ENCODE assay signal across 10 mouse cellular contexts in genomic region chr16:30310647-30311046, GRCm38 (mm10). TPM values are rescaled to one million over a fixed set of nuclear protein-coding genes. Genes with fewer than 3 reads are reported as not detected.
DNase-seq lines count a peak whose midpoint lies in the region; ATAC-seq and TF ChIP-seq lines count a peak whose summit lies in the region.
"Had no signal": no experiment of that assay in that cellular context is flagged by ENCODE, and none has a peak within 500 bp of the region (broad histone marks: within the 10 kb centered on the region; RNA-seq: fewer than 3 reads in every experiment).

Gene Gp5 (minus strand): TSS chr16:30310779.

- no peak for DNase-seq in lung, adult 2 months
- DNase-seq in lung, postnatal 25 days (ENCODE audit: low spot score) = no peak
- no peak for DNase-seq in layer of hippocampus, postnatal 14 days (ENCODE audit: low spot score in 2 of 2)
- DNase-seq in cerebellum, postnatal 25 days = no peak
- DNase-seq: kidney, adult 2 months; right cerebral cortex, postnatal 25 days had no signal

- no peak for ATAC-seq in embryonic facial prominence, embryonic 12.5 days (ENCODE audit: insufficient number of reproducible peaks, insufficient read depth, low FRiP score, low TSS enrichment)
- ATAC-seq in intestine, embryonic 16.5 days = no peak
- ATAC-seq in neural tube, embryonic 14.5 days (ENCODE audit: low read depth) = no peak
- ATAC-seq in erythroid progenitor cell, adult 5-6 weeks (replicated peaks; ENCODE audit: low FRiP score, poor library complexity, severe bottlenecking) = no peak

- no peaks in the 10 kb centered on the region for H3K9me3 ChIP-seq in embryonic facial prominence, embryonic 12.5 days
- H3K9me3 ChIP-seq in intestine, embryonic 16.5 days (ENCODE audit: control insufficient read depth, low read length) = no peaks in the 10 kb centered on the region
- no peaks in the 10 kb centered on the region for H3K9me3 ChIP-seq in neural tube, embryonic 14.5 days (ENCODE audit: control insufficient read depth, low read length)

- H3K27ac ChIP-seq in embryonic facial prominence, embryonic 12.5 days = no peak within 1 kb of the TSS
- H3K27ac ChIP-seq in intestine, embryonic 16.5 days (ENCODE audit: low read length) = no peak within 1 kb of the TSS
- H3K27ac ChIP-seq in neural tube, embryonic 14.5 days (ENCODE audit: low read depth, low read length) = no peak within 1 kb of the TSS

- 0 out of 2 replicates have a peak within 1 kb of the TSS, but pooled peaks have one; percentile 19 for H3K9ac ChIP-seq in embryonic facial prominence, embryonic 12.5 days
- peak within 1 kb of the TSS; percentile 71 for H3K9ac ChIP-seq in intestine, embryonic 16.5 days (ENCODE audit: low read depth, low read length)
- H3K9ac ChIP-seq in neural tube, embryonic 14.5 days (replicated peaks; ENCODE audit: low read depth, low read length) = no peak within 1 kb of the TSS

- peak within 1 kb of the TSS; percentile 100 for H3K4me2 ChIP-seq in embryonic facial prominence, embryonic 12.5 days (replicated peaks)
- peak within 1 kb of the TSS; percentile 99 for H3K4me2 ChIP-seq in intestine, embryonic 16.5 days (ENCODE audit: low read depth, low read length)
- peak within 1 kb of the TSS; percentile 93 for H3K4me2 ChIP-seq in neural tube, embryonic 14.5 days (ENCODE audit: low read depth, low read length)

- TF ChIP-seq CTCF in lung, adult 2 months (IDR thresholded peaks at IDR 0.05; ENCODE audit: insufficient read depth, low read length) = no peak

- peaks cover 55% of the 10 kb centered on the region for H3K27me3 ChIP-seq in embryonic facial prominence, embryonic 12.5 days
- H3K27me3 ChIP-seq in intestine, embryonic 16.5 days (replicated peaks; ENCODE audit: control insufficient read depth, insufficient read depth, low read length) = peaks cover 25% of the 10 kb centered on the region; the same call in 1 of the 2 replicates
- H3K27me3 ChIP-seq in neural tube, embryonic 14.5 days (ENCODE audit: control insufficient read depth, insufficient read depth, low read length) = peaks cover 22% of the 10 kb centered on the region

- peak within 1 kb of the TSS; percentile 16 for H3K4me3 ChIP-seq in lung, adult 2 months (replicated peaks; ENCODE audit: extremely low read depth, low read depth, low read length)
- peak within 1 kb of the TSS; percentile 59 for H3K4me3 ChIP-seq in embryonic facial prominence, embryonic 12.5 days
- H3K4me3 ChIP-seq in intestine, embryonic 16.5 days (ENCODE audit: low read length) = peak within 1 kb of the TSS; percentile 64
- peak within 1 kb of the TSS; percentile 46; the same call in 1 of the 2 replicates for H3K4me3 ChIP-seq in neural tube, embryonic 14.5 days (ENCODE audit: low read depth, low read length)

- peaks cover 10% of the 10 kb centered on the region for H3K4me1 ChIP-seq in lung, adult 2 months (ENCODE audit: control insufficient read depth, insufficient read depth, low read length)
- H3K4me1 ChIP-seq in embryonic facial prominence, embryonic 12.5 days = peaks cover 15% of the 10 kb centered on the region
- peaks cover 14% of the 10 kb centered on the region for H3K4me1 ChIP-seq in intestine, embryonic 16.5 days (ENCODE audit: control insufficient read depth, insufficient read depth, low read length)
- peaks cover 12% of the 10 kb centered on the region for H3K4me1 ChIP-seq in neural tube, embryonic 14.5 days (ENCODE audit: control insufficient read depth, insufficient read depth, low read length)

- TF ChIP-seq POLR2A in lung, adult 2 months (IDR thresholded peaks at IDR 0.05; ENCODE audit: borderline replicate concordance, extremely low read depth, low read depth, low read length) = no peak

- peaks cover 5% of the 10 kb centered on the region; the same call in 1 of the 2 replicates for H3K36me3 ChIP-seq in embryonic facial prominence, embryonic 12.5 days
- H3K36me3 ChIP-seq in intestine, embryonic 16.5 days (ENCODE audit: control insufficient read depth, insufficient read depth, low read length) = no peaks in the 10 kb centered on the region
- no peaks in the 10 kb centered on the region for H3K36me3 ChIP-seq in neural tube, embryonic 14.5 days (ENCODE audit: control insufficient read depth, insufficient read depth, low read length)

RNA-seq across cellular contexts. Expression of gene Gp5, which starts in this region (rescaled TPM):
- polyA plus RNA-seq in lung, adult 2 months (2012; rRNA removed) = 4.3 and 6.5 TPM in 2 replicates
- polyA plus RNA-seq in embryonic facial prominence, embryonic 12.5 days (2016; fragmentation: Nextera tagmentation; extraction: Ambion mirVana) = 1.7 and 1.9 TPM in 2 replicates
- polyA plus RNA-seq in intestine, embryonic 16.5 days (2015; fragmentation: Nextera tagmentation; extraction: Ambion mirVana) = 0.42 and 0.43 TPM in 2 replicates
- 0.29 and 0.62 TPM in 2 replicates for polyA plus RNA-seq in neural tube, embryonic 14.5 days (2014; fragmentation: Nextera tagmentation; extraction: Ambion mirVana)
- total RNA-seq in layer of hippocampus, postnatal 14 days (2021) = 1 to 10 TPM; 2.1 to 2.2 TPM
- 1.4 and 2.1 TPM in 2 replicates for total RNA-seq in erythroid progenitor cell, adult 5-6 weeks (2015; ENCODE audit: low replicate concordance)
- total RNA-seq in erythroid progenitor cell, adult 5-6 weeks (2017; ENCODE audit: low replicate concordance) = 1.9 TPM in 1 of 2 replicates, not detected in the other
